Mouse (Mus musculus) layer of hippocampus, adult 8-10 months (tissue): ENCODE results near the gene Kif22. TPM values are rescaled to one million over a fixed set of nuclear protein-coding genes. Genes with fewer than 3 reads are reported as not detected.

Experiments used
- DNase-seq, 2 experiments: peaks; one replicate each; pipeline ENCODE4 v3.0.0; 2022; ENCODE audit warnings: low spot score in 2 of 2
- microRNA-seq, 2 experiments: library from miRNA; unstranded; fragments of <30 nt; microRNA quantifications; one replicate each; pipeline ENCODE4 v1.2.0; 2022
- total RNA-seq, 4 experiments: library from RNA; stranded (reverse); gene quantifications; 2 replicates each; pipeline ENCODE4 v1.2.4; 2022

Gene Kif22
- total RNA-seq, 4 experiments from 2014 or later, result 2.5 to 9.4 (median 3.8) TPM

- DNase-seq, result no peak
Measured at GRCm38 (mm10) chr7:126984667-126985444, 57.4 kb downstream of the Kif22 start.

- no peak for DNase-seq
Measured at GRCm38 (mm10) chr7:126983113-126983512, 59.2 kb downstream of the Kif22 start.

GRCm38 (mm10) chr7:126982054-126982453 is 60.2 kb downstream of the Kif22 start:
- DNase-seq, result no peak

GRCm38 (mm10) chr7:126981601-126982000 is 60.7 kb downstream of the Kif22 start:
- no peak for DNase-seq

- no peak for DNase-seq
Measured at GRCm38 (mm10) chr7:126978841-126979240, 63.4 kb downstream of the Kif22 start.

Small RNA genes lying within 50 kb of the gene (microRNA-seq; reads per million reads assigned to microRNA genes)
- 0 reads per million in 2 experiments for gene Gm44343

Other genes with a start within 250 kb of the Kif22 start
- gene Ppp4c, start 250.0 kb downstream of the Kif22 start, total RNA-seq, result 10 to 100 TPM; 49.5 to 55.7 (median 51.9) TPM
- 10 to 100 TPM; 57.3 to 67.6 (median 62.6) TPM for gene Fam57b, start 244.8 kb downstream of the Kif22 start, total RNA-seq
- not detected for gene 4930451I11Rik, start 210.8 kb downstream of the Kif22 start, total RNA-seq
- 10 to 100 TPM; 17.6 to 20.0 (median 18.7) TPM for gene Doc2a, start 195.1 kb downstream of the Kif22 start, total RNA-seq
- 10 to 100 TPM; 25.6 to 44.7 (median 36.2) TPM for gene Hirip3, start 180.5 kb downstream of the Kif22 start, total RNA-seq
- 10 to 100 TPM; 46.3 to 59.5 (median 56.1) TPM for gene Ino80e, start 180.1 kb downstream of the Kif22 start, total RNA-seq
- gene Taok2, start 157.8 kb downstream of the Kif22 start, total RNA-seq, result 100 to 1,000 TPM; 146 to 179 (median 151) TPM
- gene Tmem219, start 119.6 kb downstream of the Kif22 start, total RNA-seq, result 10 to 100 TPM; 21.8 to 34.3 (median 25.6) TPM
- 100 to 1,000 TPM; 137 to 173 (median 161) TPM for gene Kctd13, start 113.6 kb downstream of the Kif22 start, total RNA-seq
- gene Asphd1, start 92.9 kb downstream of the Kif22 start, total RNA-seq, result 10 to 100 TPM; 27.2 to 41.0 (median 31.5) TPM
- 100 to 1,000 TPM; 433 to 476 (median 455) TPM for gene Sez6l2, start 91.9 kb downstream of the Kif22 start, total RNA-seq
- 100 to 1,000 TPM; 138 to 156 (median 152) TPM for gene Cdipt, start 66.6 kb downstream of the Kif22 start, total RNA-seq
- gene Cdiptos, start 66.4 kb downstream of the Kif22 start, total RNA-seq, result 1 to 10 TPM in 1 of 4 experiments, not detected in 3; 1.0 TPM
- gene Mvp, start 27.9 kb downstream of the Kif22 start, total RNA-seq, result 10 to 100 TPM; 10.5 to 17.2 (median 14.1) TPM
- gene Pagr1b, start 26.0 kb downstream of the Kif22 start, total RNA-seq, result not detected
- 10 to 100 TPM; 18.9 to 59.7 (median 27.8) TPM for gene Pagr1a, start 25.1 kb downstream of the Kif22 start, total RNA-seq
- 10 to 100 TPM; 20.5 to 63.0 (median 52.5) TPM for gene Gm42742, start 21.4 kb downstream of the Kif22 start, total RNA-seq
- 100 to 1,000 TPM; 208 to 223 (median 215) TPM for gene Prrt2, start 21.3 kb downstream of the Kif22 start, total RNA-seq
- gene Maz, start 15.4 kb downstream of the Kif22 start, total RNA-seq, result 100 to 1,000 TPM; 204 to 209 (median 206) TPM
- not detected for gene Zg16, start 44.9 kb upstream of the Kif22 start, total RNA-seq
- 1 to 10 TPM; 1.2 to 3.7 (median 2.3) TPM for gene AI467606, start 48.9 kb upstream of the Kif22 start, total RNA-seq
- gene Qprt, start 79.8 kb upstream of the Kif22 start, total RNA-seq, result 1 to 10 TPM in 1 of 4 experiments, under 1 TPM in 3; 0.22 to 1.1 (median 0.53) TPM
- under 1 TPM; 0.29 to 0.68 (median 0.46) TPM for gene Spn, start 95.4 kb upstream of the Kif22 start, total RNA-seq
- gene Cd2bp2, start 153.6 kb upstream of the Kif22 start, total RNA-seq, result 10 to 100 TPM; 87.4 to 94.4 (median 90.0) TPM
- 100 to 1,000 TPM in 2 of 4 experiments, 10 to 100 TPM in 2; 97.9 to 106 (median 101) TPM for gene Tbc1d10b, start 166.0 kb upstream of the Kif22 start, total RNA-seq
- gene Mylpf, start 166.4 kb upstream of the Kif22 start, total RNA-seq, result 1 to 10 TPM; 2.8 to 5.1 (median 3.6) TPM
- gene Zfp553, start 190.6 kb upstream of the Kif22 start, total RNA-seq, result 10 to 100 TPM; 20.6 to 21.4 (median 20.9) TPM
- gene Sept1, start 190.7 kb upstream of the Kif22 start, total RNA-seq, result 1 to 10 TPM; 2.4 to 7.9 (median 7.0) TPM
- 10 to 100 TPM; 51.6 to 62.9 (median 58.3) TPM for gene Zfp771, start 201.8 kb upstream of the Kif22 start, total RNA-seq
- 10 to 100 TPM; 16.8 to 21.7 (median 19.5) TPM for gene Dctpp1, start 218.2 kb upstream of the Kif22 start, total RNA-seq
- 10 to 100 TPM; 36.9 to 43.1 (median 40.0) TPM for gene Sephs2, start 231.6 kb upstream of the Kif22 start, total RNA-seq